Mouse (Mus musculus) liver, adult 2 months (tissue): Measurements from ENCODE around the gene Abhd17c.

Experiments
- CTCF ChIP-seq: fragments of 200-500 bp; IDR thresholded peaks from 2 replicates; pipeline ENCODE4 v1.5.1; 2011; ENCODE audit warnings: low read depth, low read length, control low read depth
- POLR2A ChIP-seq: fragments of 200-500 bp; IDR thresholded peaks from 2 replicates; pipeline ENCODE4 v1.6.1; 2011; ENCODE audit warnings: low read length, control low read depth; ENCODE audit not compliant: insufficient read depth; ENCODE audit errors: extremely low read depth

GRCm38 (mm10) chr7:84164419-84164818 lies 12.7 kb upstream of the Abhd17c start:
- TF ChIP-seq POLR2A: no peak
- no peak for TF ChIP-seq CTCF
